Mouse (Mus musculus) MEL (cell line): ENCODE measurements around the gene Comt. TPM values are rescaled to one million over a fixed set of nuclear protein-coding genes. Genes with fewer than 3 reads are reported as not detected.
A peak's percentile ranks its signal among the peaks of the same experiment; 100 is the strongest.

Source experiments
- DNase-seq: peaks from one replicate; pipeline ENCODE4 v3.0.0; 2011; ENCODE audit warnings: low read depth, low spot score
- H3K27ac ChIP-seq: 2 replicates; pipeline ENCODE4 v1.5.1; 2012; ENCODE audit warnings: low read depth, mild to moderate bottlenecking, control low read depth, low read length, moderate library complexity; ENCODE audit not compliant: control insufficient read depth
- H3K27me3 ChIP-seq, 2 experiments: fragments of 150-350 bp in 1 of 2; sonication (generic) in 1 of 2; 2 replicates each; pipeline ENCODE4 v1.6.1; 2012; ENCODE audit warnings: low read length in 2 of 2, mild to moderate bottlenecking in 2 of 2, improper control_type of control experiment in 1 of 2, moderate library complexity in 1 of 2; ENCODE audit not compliant: insufficient read depth in 2 of 2, control insufficient read depth in 1 of 2
- H3K36me3 ChIP-seq, 2 experiments: 2 replicates each; pipeline ENCODE4 v1.6.1; 2012 to 2014; ENCODE audit warnings: low read length in 2 of 2, improper control_type of control experiment in 1 of 2, inconsistent platforms in 1 of 2, mild to moderate bottlenecking in 1 of 2; ENCODE audit not compliant: insufficient read depth in 2 of 2, control insufficient read depth in 1 of 2
- H3K4me1 ChIP-seq, 2 experiments: fragments of 150-350 bp in 1 of 2; sonication (generic) in 1 of 2; 2 replicates each; pipeline ENCODE4 v1.6.1; 2012; ENCODE audit warnings: low read length in 2 of 2, improper control_type of control experiment in 1 of 2, mild to moderate bottlenecking in 1 of 2; ENCODE audit not compliant: insufficient read depth in 2 of 2, control insufficient read depth in 1 of 2
- H3K4me3 ChIP-seq, 2 experiments: fragments of 150-350 bp in 1 of 2; sonication (generic) in 1 of 2; 2 replicates each; pipeline ENCODE4 v1.5.1; 2012; ENCODE audit warnings: low read depth in 2 of 2, low read length in 2 of 2, mild to moderate bottlenecking in 2 of 2, moderate library complexity in 2 of 2, control low read depth in 1 of 2, improper control_type of control experiment in 1 of 2; ENCODE audit not compliant: control insufficient read depth in 1 of 2, insufficient read depth in 1 of 2
- H3K79me2 ChIP-seq: 2 replicates; pipeline ENCODE4 v1.6.1; 2012; ENCODE audit warnings: mild to moderate bottlenecking, low read length, moderate library complexity; ENCODE audit not compliant: control insufficient read depth, poor library complexity, insufficient read depth
- H3K9ac ChIP-seq: 2 replicates; pipeline ENCODE4 v1.6.1; 2012; ENCODE audit warnings: low read depth, mild to moderate bottlenecking, control low read depth, low read length, moderate library complexity; ENCODE audit not compliant: control insufficient read depth, poor library complexity, severe bottlenecking
- H3K9me3 ChIP-seq: fragments of 150-350 bp; sonication (generic); replicated peaks from 2 replicates; pipeline ENCODE4 v1.6.1; 2012; ENCODE audit warnings: mild to moderate bottlenecking, low read length, improper control_type of control experiment, moderate library complexity; ENCODE audit not compliant: insufficient read depth
- BHLHE40 ChIP-seq: IDR thresholded peaks from 2 replicates; pipeline ENCODE4 v1.6.1; 2012; ENCODE audit warnings: low read depth, mild to moderate bottlenecking, inconsistent platforms, low read length, improper control_type of control experiment, borderline replicate concordance
- CHD2 ChIP-seq: IDR thresholded peaks from 2 replicates; pipeline ENCODE4 v1.6.1; 2011; ENCODE audit warnings: low read length, improper control_type of control experiment
- E2F4 ChIP-seq: IDR thresholded peaks from 2 replicates; pipeline ENCODE4 v1.6.1; 2011; ENCODE audit warnings: low read depth, low read length, improper control_type of control experiment, borderline replicate concordance
- EP300 ChIP-seq, 2 experiments: IDR thresholded peaks; 2 replicates each; pipeline ENCODE4 v1.6.1; 2011; ENCODE audit warnings: improper control_type of control experiment in 2 of 2, low read length in 2 of 2, low read depth in 1 of 2, mild to moderate bottlenecking in 1 of 2
- GATA1 ChIP-seq: IDR thresholded peaks from 2 replicates; pipeline ENCODE4 v1.6.1; 2011; ENCODE audit warnings: low read depth, low read length, improper control_type of control experiment
- HCFC1 ChIP-seq: IDR thresholded peaks from 2 replicates; pipeline ENCODE4 v1.6.1; 2012; ENCODE audit warnings: low read depth, mild to moderate bottlenecking, inconsistent platforms, low read length, improper control_type of control experiment, moderate library complexity
- MAFK ChIP-seq: IDR thresholded peaks from 2 replicates; pipeline ENCODE4 v1.6.1; 2011; ENCODE audit warnings: low read depth, mild to moderate bottlenecking, low read length, improper control_type of control experiment, borderline replicate concordance
- MAX ChIP-seq: IDR thresholded peaks from 2 replicates; pipeline ENCODE4 v1.6.1; 2011; ENCODE audit warnings: low read length, improper control_type of control experiment
- MAZ ChIP-seq: IDR thresholded peaks from 2 replicates; pipeline ENCODE4 v1.6.1; 2012; ENCODE audit warnings: low read depth, mild to moderate bottlenecking, inconsistent platforms, low read length, improper control_type of control experiment
- NELFE ChIP-seq: IDR thresholded peaks from 2 replicates; pipeline ENCODE4 v1.6.1; 2011; ENCODE audit warnings: low read depth, low read length, improper control_type of control experiment
- NRF1 ChIP-seq: IDR thresholded peaks from 2 replicates; pipeline ENCODE4 v1.6.1; 2014; ENCODE audit warnings: low read depth, mild to moderate bottlenecking, inconsistent platforms, low read length, improper control_type of control experiment, moderate library complexity; ENCODE audit not compliant: poor library complexity, insufficient read depth, severe bottlenecking
- POLR2A ChIP-seq, 2 experiments: IDR thresholded peaks; 2 replicates each; pipeline ENCODE4 v1.6.1; 2011 to 2012; ENCODE audit warnings: low read length in 2 of 2, mild to moderate bottlenecking in 2 of 2, control low read depth in 1 of 2, improper control_type of control experiment in 1 of 2, low read depth in 1 of 2, moderate library complexity in 1 of 2; ENCODE audit not compliant: control insufficient read depth in 1 of 2, insufficient read depth in 1 of 2, poor library complexity in 1 of 2
- POLR2AphosphoS2 ChIP-seq: IDR thresholded peaks from 2 replicates; pipeline ENCODE4 v1.6.1; 2011; ENCODE audit warnings: low read length, improper control_type of control experiment
- SMC3 ChIP-seq: IDR thresholded peaks from 2 replicates; pipeline ENCODE4 v1.6.1; 2011; ENCODE audit warnings: low read depth, low read length, improper control_type of control experiment
- TAL1 ChIP-seq: IDR thresholded peaks from 2 replicates; pipeline ENCODE4 v1.6.1; 2012; ENCODE audit warnings: mild to moderate bottlenecking, inconsistent platforms, low read length, moderate library complexity, mixed read lengths
- TCF12 ChIP-seq: IDR thresholded peaks from 2 replicates; pipeline ENCODE4 v1.6.1; 2014; ENCODE audit warnings: low read depth, mild to moderate bottlenecking, inconsistent platforms, low read length, improper control_type of control experiment, moderate library complexity
- ZKSCAN1 ChIP-seq: IDR thresholded peaks from 2 replicates; pipeline ENCODE4 v1.6.1; 2012; ENCODE audit warnings: low read depth, mild to moderate bottlenecking, inconsistent platforms, low read length, improper control_type of control experiment, moderate library complexity
- polyA plus RNA-seq, 2 experiments: library from polyadenylated mRNA; stranded (reverse) in 1 of 2; unstranded in 1 of 2; fragments of >175 nt in 1 of 2; fragments of >200 nt in 1 of 2; gene quantifications; 2 replicates each; pipeline versions ENCODE4 v1.2.1 to v1.2.4; 2012; ENCODE audit warnings: low replicate concordance in 2 of 2, low read depth in 1 of 2; ENCODE audit not compliant: insufficient read length in 2 of 2, insufficient read depth in 1 of 2, missing spikeins in 1 of 2
- total RNA-seq: library from RNA; depleted of rRNA; stranded (reverse); fragments of 300-350 nt; gene quantifications from 2 replicates; pipeline ENCODE4 v1.2.3, GENCODE M21; 2012

Comt gene
- total and polyA plus RNA-seq, 3 experiments = 62.5 to 71.8 TPM; not detected in 1

DNA sequence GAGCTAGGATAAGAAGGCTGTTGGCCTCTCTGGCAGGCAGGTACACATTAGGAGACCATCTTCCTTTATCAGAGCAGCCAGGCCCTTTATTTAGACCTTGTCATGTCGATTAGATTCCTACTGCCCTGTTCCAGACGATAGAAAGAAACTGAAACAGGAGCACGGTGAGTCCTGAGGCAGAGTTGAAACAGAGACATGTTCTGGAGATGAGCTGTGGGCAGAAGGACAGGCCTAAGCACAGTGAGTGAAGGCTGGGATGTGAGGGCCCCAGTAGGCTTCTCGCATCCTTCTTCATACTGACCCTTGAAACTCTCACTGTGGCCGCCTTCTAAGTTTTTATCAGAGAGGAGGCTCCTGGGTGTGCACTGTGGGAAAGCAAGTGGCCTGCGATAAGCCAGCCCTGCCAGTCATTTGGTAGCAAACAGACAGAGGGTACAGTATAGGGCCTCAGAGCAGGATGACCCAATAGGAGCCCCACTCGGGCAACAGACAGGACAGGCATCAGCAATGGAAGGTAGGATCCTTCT lies 1.9 kb upstream of the Comt start (continued):
- TF ChIP-seq BHLHE40 = no peak
- no peak for TF ChIP-seq POLR2AphosphoS2
- TF ChIP-seq MAFK = no peak
- peak; percentile 64 to 80; a peak in 3 of 4 replicates for TF ChIP-seq EP300 (IDR thresholded peaks at IDR 0.05; ENCODE audit: low read depth in 1 of 2, low read length in 2 of 2)
- peak; percentile 52; the same call in 1 of the 2 replicates for TF ChIP-seq MAZ
- TF ChIP-seq MAX = 0 out of 2 replicates have a peak, but pooled peaks have one; percentile 51
- TF ChIP-seq TCF12 = peak; percentile 80
- peak; percentile 39; the same call in 1 of the 2 replicates for TF ChIP-seq NELFE
- TF ChIP-seq GATA1 = peak; percentile 80
- TF ChIP-seq CHD2 = no peak
- no peak for TF ChIP-seq NRF1
- no peak for TF ChIP-seq E2F4
- 0 out of 2 replicates have a peak, but pooled peaks have one; percentile 24 for TF ChIP-seq ZKSCAN1
- TF ChIP-seq HCFC1 = peak; percentile 52; the same call in 1 of the 2 replicates

DNA sequence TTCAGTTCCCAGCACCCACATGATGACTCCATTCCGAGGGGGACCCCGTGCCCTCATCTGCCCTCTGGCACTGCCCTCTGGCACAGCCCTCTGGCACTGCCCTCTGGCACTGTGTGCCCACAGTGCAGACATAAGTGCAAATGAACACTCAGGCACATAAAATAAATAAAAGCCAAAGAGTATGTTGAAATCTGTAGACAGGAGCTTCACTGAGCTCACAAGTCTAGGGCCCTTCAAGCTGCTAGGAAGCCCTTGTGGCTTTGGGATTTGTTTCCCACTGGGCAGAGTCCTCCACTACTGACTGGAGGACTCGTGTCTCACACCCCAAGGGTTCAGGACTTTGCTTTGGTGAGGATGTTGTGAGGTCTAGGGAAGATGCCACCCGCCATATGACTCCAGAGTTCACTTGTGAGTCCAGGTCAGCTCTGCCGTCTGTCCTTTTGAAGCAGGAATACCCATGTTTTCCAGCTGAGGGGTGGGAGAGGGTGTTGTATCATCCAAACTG lies 1.4 kb upstream of the Comt start:
- H3K36me3 ChIP-seq = peaks cover 0 to 43% of the 10 kb centered on the region in 2 experiments; a peak in 3 of 4 replicates
- H3K27ac ChIP-seq = peak overlapping the region; percentile 93
- TF ChIP-seq POLR2AphosphoS2 (no peak), MAZ (no peak), NELFE (no peak), TAL1 (no peak), ZKSCAN1 (no peak), CHD2 (no peak), POLR2A (IDR thresholded peaks at IDR 0.05; ENCODE audit: control insufficient read depth in 1 of 2, insufficient read depth in 1 of 2, low read depth in 1 of 2, low read length in 2 of 2, poor library complexity in 1 of 2) (no peak), SMC3 (no peak)
- H3K4me1 ChIP-seq = peaks cover 35 to 42% of the 10 kb centered on the region in 2 experiments
- peaks cover 30% of the 10 kb centered on the region for H3K79me2 ChIP-seq
- H3K27me3 ChIP-seq = no peaks in the 10 kb centered on the region
- no peak for DNase-seq
- peak overlapping the region; percentile 62 for H3K9ac ChIP-seq
- H3K9me3 ChIP-seq = no peaks in the 10 kb centered on the region
- peak overlapping the region; percentile 36 to 46 for H3K4me3 ChIP-seq
